Mouse (Mus musculus): ENCODE data around the gene Slc39a7. TPM values are rescaled to one million over a fixed set of nuclear protein-coding genes. Genes with fewer than 3 reads are reported as not detected.
A peak's percentile ranks its signal among the peaks of the same experiment; 100 is the strongest.
"Not testable (repeated sequence)": the region's sequence is repeated elsewhere in the genome, so short reads cannot be mapped to it uniquely, and the experiment has no call there.

Gene Slc39a7
- total RNA-seq, 2 experiments from 2014 or later: 41.5 to 45.7 TPM

DNA sequence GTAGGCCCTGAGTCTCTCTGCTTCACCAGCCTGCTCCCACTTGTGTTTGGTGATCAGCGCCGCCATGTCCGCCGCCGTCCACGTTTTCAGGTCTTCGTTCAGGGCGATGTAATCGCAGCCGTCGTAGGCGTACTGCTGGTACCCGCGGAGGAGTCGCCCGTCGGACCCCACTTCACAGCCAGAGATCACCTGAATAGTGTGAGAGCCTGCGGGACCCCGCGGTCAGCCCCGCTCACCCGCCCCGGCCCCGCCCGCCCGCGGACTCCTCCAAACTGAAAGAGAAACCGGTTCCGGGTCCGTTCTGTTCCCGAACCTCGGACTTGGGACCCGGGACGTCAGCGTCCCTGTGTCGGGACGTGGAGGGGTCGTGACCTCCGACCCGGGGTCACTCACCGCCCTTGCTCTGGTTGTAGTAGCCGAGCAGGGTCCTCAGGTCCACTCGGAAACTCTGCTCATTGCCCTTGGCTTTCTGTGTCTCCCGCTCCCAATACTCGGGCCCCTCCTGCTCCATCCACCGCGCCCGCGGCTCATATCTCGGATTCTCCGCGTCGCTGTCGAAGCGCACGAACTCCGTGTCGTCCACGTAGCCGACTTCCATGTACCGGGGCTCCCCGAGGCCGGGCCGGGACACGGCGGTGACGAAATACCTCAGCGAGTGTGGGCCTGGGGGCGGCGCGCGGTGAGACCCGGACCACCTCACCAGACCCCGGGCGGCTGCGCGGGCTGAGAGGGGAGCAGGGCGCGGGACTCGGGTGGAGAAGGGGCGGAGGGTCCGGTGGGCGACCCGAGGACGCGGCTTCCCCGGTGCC, 31.9 kb downstream of the Slc39a7 start:
- DNase-seq: no peak

DNA sequence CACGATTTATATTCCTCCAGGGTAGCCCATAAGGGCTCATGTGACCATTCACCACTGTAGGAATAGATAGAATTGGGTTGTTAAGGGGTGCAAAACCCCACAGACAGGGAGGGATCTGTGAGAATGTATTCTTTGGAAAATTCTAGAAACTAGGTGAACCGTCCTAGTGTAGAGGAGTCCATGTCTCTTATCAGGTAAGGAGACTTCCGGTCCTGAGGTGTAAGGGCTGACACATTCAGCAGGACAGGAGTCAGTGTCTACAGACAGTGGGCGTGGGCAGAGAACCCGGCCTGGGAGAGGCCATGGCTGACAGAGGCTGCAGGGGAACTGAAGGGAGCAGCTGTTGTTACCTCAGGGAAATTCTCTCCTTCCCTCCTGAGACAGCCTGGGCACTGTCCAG, 32.8 kb downstream of the Slc39a7 start:
- DNase-seq: not testable (repeated sequence)

DNA sequence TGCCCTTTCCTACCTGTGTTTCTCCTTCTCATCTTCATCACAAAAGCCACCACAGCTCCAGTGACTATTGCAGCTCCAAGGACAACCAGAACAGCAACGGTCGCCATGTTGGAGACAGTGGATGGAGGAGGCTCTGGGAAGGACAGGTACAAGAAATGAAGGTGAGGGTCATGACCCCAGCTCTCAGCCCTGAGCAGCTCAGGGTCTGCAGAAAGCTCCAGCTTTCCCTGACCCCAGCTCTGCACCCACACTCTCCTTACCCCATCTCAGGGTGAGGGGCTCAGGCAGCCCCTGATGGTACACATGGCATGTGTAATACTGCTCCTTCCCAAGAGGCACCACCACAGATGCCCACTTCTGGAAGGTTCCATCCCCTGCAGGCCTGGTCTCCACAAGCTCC, 34.5 kb downstream of the Slc39a7 start:
- DNase-seq: not testable (repeated sequence)

DNA sequence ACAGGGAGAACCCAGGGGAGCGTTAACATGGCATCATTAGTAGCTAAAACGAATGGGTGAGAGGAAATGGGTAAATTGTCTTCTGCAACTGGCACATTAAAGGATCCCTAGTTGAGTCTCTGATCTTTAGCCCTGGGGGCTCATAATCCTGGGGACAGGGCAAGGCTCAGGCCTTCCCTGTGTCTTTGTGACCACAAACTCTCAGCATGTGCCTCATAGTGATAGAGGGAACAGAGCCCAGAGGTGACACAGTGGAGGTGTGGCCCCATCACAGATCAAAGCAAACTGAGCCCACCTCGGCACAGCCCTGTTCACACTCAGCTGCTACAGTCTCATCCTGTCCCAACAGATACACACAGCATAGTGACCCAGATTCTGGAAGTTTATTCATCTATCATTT, 35.8 kb downstream of the Slc39a7 start:
- no peak for DNase-seq

DNA sequence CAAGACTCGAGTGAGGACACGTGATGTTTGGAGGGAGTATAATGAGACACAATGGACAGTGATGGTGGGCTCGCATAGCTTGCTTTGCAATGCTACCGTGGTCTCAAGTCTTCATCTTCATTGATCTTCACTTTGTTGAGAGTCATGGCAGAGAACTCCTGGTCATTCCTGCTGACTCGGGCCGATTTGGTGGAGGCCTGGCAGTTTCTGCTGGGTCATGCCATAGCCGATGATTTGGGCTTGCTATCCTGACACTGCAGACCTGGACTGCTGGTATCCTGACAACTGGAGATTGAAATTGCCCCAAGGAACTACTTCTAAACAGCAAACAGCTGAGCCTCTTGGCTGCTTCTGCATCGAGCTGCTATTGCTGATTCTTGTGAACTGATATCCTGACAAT, 36.5 kb downstream of the Slc39a7 start:
- DNase-seq: no peak

DNA sequence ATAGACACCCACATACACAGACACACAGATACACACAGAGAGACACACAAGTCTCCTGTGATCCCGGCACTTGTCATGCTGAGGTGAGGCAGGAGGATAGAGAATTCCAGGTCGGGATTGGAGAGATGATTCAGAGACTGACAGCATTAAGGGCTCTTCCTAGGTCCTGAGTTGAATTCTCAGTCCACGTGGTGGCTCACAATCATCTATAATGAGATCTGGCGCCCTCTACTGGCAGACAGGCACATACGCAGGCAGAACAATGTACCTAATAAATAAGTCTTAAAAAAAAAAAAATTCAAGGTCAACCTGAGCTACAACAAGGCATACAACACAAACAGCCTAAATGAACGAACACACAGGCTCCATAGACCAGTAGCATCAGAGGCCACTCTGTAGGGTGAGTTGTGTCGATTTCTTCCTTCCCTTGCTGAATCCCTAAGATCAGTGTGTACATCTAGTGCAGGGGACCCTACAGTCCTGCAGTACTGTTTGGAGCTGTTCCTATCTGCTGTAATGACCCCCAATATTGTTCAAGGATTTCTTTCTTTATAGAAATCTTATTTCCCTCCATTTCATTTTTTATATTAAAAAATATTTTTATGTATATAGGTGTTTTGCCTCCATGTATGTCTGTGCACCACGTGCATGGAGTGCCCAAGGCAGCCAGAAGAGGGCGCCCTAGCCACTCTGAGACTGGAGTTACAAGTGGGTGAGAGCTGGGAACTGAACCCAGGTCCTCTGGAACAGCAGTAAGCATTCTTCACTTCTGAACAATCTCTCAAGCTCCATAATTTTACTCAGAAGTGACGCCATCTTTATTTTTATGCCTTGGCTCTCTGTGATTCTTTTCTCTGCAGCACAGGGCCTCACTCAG, 39.5 kb downstream of the Slc39a7 start:
- DNase-seq: no peak

DNA sequence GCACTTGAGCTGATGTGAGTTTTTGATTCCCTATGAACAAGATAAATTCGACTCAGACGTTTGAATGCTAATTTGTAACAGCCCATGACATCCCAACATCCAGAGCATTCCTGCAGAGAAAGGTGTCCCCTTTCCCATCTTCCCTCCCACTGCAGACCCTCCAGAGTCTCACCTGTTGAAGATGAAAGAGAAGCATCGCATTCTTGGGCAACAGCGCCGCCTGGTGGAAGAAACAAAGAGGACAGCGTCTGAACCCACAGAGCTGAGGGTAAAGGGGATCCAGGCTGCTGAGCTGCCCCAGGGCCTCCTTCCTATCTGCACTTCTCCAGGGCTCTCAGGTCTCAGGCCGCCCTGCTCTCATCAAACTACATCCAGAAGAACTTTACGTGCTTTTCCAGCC, 49.3 kb downstream of the Slc39a7 start:
- not testable (repeated sequence) for DNase-seq

DNA sequence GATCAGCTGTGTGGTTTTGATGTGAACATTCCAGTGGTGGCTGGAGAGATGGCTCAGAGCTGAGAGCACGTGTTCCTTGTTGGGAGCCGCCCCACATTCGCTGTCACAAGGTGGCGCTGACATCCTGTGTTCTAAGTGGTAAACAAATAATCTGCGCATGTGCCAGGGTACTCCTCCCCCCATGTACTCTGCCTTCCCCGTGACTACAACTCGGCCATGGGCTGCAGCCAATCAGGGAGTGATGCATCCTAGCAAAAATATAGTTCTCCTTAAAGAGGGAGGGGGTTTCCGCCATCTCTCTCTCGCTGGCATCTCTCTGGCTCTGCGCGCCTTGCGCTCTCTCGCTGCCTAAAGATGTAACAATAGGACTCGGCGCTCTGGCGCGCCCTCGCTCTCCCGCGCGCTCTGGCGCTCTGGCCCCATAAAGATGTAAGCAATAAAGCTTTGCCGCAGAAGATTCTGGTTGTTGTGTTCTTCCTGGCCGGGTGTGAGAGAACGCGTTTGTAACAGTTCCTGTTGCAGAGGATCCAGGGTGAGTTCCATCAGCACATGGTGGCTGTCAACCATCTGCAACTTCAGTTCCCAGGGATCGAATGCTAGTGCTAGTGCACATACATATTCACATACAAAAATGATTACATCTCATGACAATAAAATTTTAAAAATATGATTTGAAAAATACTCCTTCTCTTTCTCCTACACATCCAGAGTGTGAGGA, 50.1 kb downstream of the Slc39a7 start:
- DNase-seq: peak; percentile 86

DNA sequence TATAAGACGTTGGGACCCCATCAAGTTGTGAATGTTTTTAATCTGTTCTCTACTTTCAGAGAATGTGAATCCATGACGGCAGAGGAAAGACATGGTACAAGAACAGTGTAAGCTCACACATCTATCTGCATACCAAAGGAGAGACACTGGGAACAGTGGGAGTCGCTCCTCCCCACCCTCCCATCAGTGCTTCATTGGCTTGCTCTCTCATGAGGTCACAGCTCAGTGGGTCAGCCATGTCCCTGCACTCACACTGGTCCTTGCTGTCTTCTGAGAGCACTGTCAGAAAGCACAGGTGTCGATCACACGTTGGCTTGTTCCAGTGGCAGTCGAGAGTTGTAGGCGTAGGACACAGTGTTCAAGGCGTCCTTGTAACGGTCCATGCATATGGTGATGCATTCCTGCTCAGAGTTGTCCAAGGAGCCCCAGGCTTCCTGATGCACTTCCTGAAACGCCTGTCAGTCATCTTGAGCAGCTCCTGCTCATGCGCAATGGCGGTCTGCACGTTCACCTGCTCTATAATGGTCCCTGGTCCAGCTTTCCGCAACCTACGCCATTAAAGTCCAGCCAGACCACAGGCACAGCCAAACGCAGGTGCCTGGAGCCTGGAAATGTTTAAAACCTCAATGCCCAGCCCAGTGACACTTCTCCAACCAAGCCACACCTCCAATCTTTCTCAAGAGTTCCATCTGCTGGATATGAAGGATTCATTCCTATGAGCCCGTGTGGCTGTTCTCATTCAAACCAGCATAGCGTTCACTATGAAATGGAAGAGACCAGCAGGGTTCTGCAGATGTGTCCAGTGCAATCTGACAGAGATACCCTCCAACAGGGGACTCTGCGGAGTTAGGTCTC, 51.1 kb downstream of the Slc39a7 start:
- DNase-seq: no peak

DNA sequence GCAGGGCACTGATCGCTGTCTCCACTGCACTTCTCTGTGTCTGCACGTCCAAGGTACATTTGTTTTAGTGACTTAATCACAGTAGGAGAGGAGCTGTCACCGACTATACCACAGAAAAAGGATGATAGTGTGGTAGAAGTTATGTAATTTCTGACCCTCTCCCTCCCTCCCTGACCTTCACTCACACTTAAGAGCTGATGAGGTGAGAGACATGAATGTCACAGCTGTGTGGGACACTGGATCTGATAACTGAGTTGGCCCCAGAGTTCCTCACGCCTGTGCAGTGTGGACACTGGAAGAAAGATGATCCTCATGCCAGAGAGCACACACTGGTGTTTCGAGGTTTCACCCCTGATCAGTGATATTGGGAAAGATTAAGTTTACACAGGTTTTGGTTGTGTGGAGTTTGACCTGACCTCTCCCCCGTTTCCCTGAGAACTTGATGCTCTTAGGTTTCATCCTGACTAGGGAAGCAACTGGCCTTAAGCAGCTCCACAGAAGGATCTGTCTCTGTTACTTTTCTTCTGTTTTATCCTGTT, 51.9 kb downstream of the Slc39a7 start:
- DNase-seq: no peak

DNA sequence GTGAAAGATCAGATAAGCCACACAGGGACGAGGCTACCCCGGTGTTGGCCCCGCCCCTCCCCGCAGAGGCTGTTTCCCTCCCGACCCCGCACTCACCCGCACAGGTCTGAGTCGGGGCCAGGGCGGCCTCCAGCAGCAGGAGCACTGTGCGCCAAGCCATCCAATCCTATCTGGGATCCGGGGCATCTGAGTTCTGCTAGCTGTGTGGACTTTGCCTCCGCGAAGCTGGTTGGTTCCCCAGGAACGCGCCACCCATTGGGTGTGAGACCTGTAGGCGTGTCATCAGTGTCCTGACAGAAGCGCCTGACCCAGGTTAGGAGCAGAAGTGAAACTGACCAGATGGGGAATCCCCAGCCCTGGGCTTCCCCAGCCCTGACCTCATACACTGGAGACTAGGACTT, 52.9 kb downstream of the Slc39a7 start:
- peak; percentile 82 for DNase-seq

Small RNAs within 50 kb of the gene (microRNA-seq; reads per million reads assigned to microRNA genes)
- gene Mir219a-1 (ENCODE audit: borderline replicate concordance in 2 of 2): 0 to 0.26 reads per million in 2 experiments
- gene Mir219c (ENCODE audit: borderline replicate concordance in 2 of 2): 0 reads per million in 2 experiments

Other genes with a start within 250 kb of the Slc39a7 start
- 10 to 100 TPM in 1 of 2 experiments, 1 to 10 TPM in 1; 8.1 to 13.3 TPM for gene Angptl4, start 249.9 kb downstream of the Slc39a7 start, total RNA-seq (2021)
- gene Kank3, start 221.2 kb downstream of the Slc39a7 start, total RNA-seq (2021): 10 to 100 TPM; 18.5 to 20.7 TPM
- 100 to 1,000 TPM; 538 to 612 TPM for gene Rps28, start 207.1 kb downstream of the Slc39a7 start, total RNA-seq (2021)
- gene Ndufa7, start 207.1 kb downstream of the Slc39a7 start, total RNA-seq (2021): 100 to 1,000 TPM; 326 to 339 TPM
- gene Cd320, start 188.6 kb downstream of the Slc39a7 start, total RNA-seq (2021): 10 to 100 TPM; 15.6 to 20.7 TPM
- gene Gm7029, start 157.8 kb downstream of the Slc39a7 start, total RNA-seq (2021): not detected
- 1 to 10 TPM in 1 of 2 experiments, under 1 TPM in 1; 0.95 to 1.0 TPM for gene Kifc1, start 141.0 kb downstream of the Slc39a7 start, total RNA-seq (2021)
- gene Platr17, start 126.5 kb downstream of the Slc39a7 start, total RNA-seq (2021): not detected
- gene Daxx, start 122.3 kb downstream of the Slc39a7 start, total RNA-seq (2021): 10 to 100 TPM; 10.2 to 11.7 TPM
- gene Tapbp, start 115.8 kb downstream of the Slc39a7 start, total RNA-seq (2021): 10 to 100 TPM; 31.2 to 41.2 TPM
- 10 to 100 TPM; 11.1 to 11.3 TPM for gene Zbtb22, start 115.8 kb downstream of the Slc39a7 start, total RNA-seq (2021)
- gene Rgl2, start 102.1 kb downstream of the Slc39a7 start, total RNA-seq (2021): 10 to 100 TPM; 27.3 to 28.5 TPM
- gene Pfdn6, start 91.3 kb downstream of the Slc39a7 start, total RNA-seq (2021): 10 to 100 TPM; 52.3 to 55.8 TPM
- 10 to 100 TPM in 1 of 2 experiments, 1 to 10 TPM in 1; 9.7 to 11.6 TPM for gene Wdr46, start 91.0 kb downstream of the Slc39a7 start, total RNA-seq (2021)
- 1 to 10 TPM; 1.8 to 1.9 TPM for gene B3galt4, start 80.2 kb downstream of the Slc39a7 start, total RNA-seq (2021)
- gene Vps52, start 75.9 kb downstream of the Slc39a7 start, total RNA-seq (2021): 10 to 100 TPM; 27.2 to 28.8 TPM
- gene Rps18, start 75.7 kb downstream of the Slc39a7 start, total RNA-seq (2021): 100 to 1,000 TPM; 330 to 347 TPM
- 10 to 100 TPM; 22.8 to 48.2 TPM for gene H2-K1, start 31.3 kb downstream of the Slc39a7 start, total RNA-seq (2021)
- 10 to 100 TPM; 10.1 to 12.3 TPM for gene Ring1, start 7.0 kb downstream of the Slc39a7 start, total RNA-seq (2021)
- 10 to 100 TPM; 52.7 to 59.9 TPM for gene H2-Ke6, start 3.6 kb downstream of the Slc39a7 start, total RNA-seq (2021)
- 10 to 100 TPM; 34.9 to 36.3 TPM for gene Rxrb, start 130 bp upstream of the Slc39a7 start, total RNA-seq (2021)
- gene Col11a2, start 7.8 kb upstream of the Slc39a7 start, total RNA-seq (2021): 10 to 100 TPM in 1 of 2 experiments, 1 to 10 TPM in 1; 6.5 to 16.7 TPM
- not detected for gene H2-Oa, start 60.7 kb upstream of the Slc39a7 start, total RNA-seq (2021)
- gene H2-DMa, start 87.9 kb upstream of the Slc39a7 start, total RNA-seq (2021): 1 to 10 TPM; 2.8 to 3.1 TPM
- gene Brd2, start 91.0 kb upstream of the Slc39a7 start, total RNA-seq (2021): 10 to 100 TPM; 66.7 to 69.1 TPM
- under 1 TPM; 0.28 to 0.67 TPM for gene H2-DMb2, start 111.6 kb upstream of the Slc39a7 start, total RNA-seq (2021)
- 1 to 10 TPM in 1 of 2 experiments, under 1 TPM in 1; 0.43 to 1.2 TPM for gene H2-DMb1, start 121.4 kb upstream of the Slc39a7 start, total RNA-seq (2021)
- gene Tap1, start 155.9 kb upstream of the Slc39a7 start, total RNA-seq (2021): 1 to 10 TPM; 1.4 to 1.5 TPM
- gene Psmb9, start 156.1 kb upstream of the Slc39a7 start, total RNA-seq (2021): 1 to 10 TPM; 1.3 to 3.1 TPM
- gene Psmb8, start 166.0 kb upstream of the Slc39a7 start, total RNA-seq (2021): 1 to 10 TPM; 2.9 to 4.8 TPM
- gene Tap2, start 171.8 kb upstream of the Slc39a7 start, total RNA-seq (2021): 1 to 10 TPM; 4.3 to 5.1 TPM
- under 1 TPM in 1 of 2 experiments, not detected in 1; 0.13 TPM for gene H2-Ob, start 207.2 kb upstream of the Slc39a7 start, total RNA-seq (2021)
- 1 to 10 TPM; 2.7 to 3.3 TPM for gene H2-Ab1, start 226.0 kb upstream of the Slc39a7 start, total RNA-seq (2021)

Measured in gastrocnemius, postnatal 25 days (tissue).